Mouse (Mus musculus): Measurements from ENCODE around the gene Baz1b. TPM values are rescaled to one million over a fixed set of nuclear protein-coding genes. Genes with fewer than 3 reads are reported as not detected.

Baz1b gene
- polyA plus RNA-seq, 1 experiment = 22.1 TPM

DNA sequence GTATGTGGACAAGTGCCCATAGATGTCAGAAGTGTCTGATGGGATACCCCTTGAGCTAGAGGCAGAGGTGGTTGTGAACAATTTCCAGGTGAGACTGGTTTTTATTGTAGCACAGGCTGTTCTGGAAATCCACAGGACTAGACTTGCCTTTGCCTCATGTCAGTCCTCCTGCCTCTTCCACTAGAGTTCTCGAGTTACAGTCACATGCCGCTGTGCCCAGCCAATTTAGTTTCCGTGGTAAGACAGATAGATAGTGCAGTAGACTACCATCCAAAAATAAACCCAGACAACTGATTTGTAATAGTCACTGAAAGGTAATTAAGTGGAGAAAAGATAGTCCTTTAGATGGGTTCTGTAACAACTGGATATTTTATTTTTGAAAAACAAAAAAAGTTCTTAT lies 15.7 kb downstream of the Baz1b start:
- Histone ChIP-seq H3K4me3 (no peak overlapping the region), H3K4me2 (ENCODE audit: low read depth) (no peak overlapping the region), H3K79me2 (ENCODE audit: control insufficient read depth, insufficient read depth) (peaks cover 61% of the 10 kb centered on the region), H3ac (ENCODE audit: control insufficient read depth, insufficient read length) (no peak overlapping the region), H3K36me3 (ENCODE audit: control insufficient read depth, insufficient read depth) (peaks cover 66% of the 10 kb centered on the region), H3K27me3 (ENCODE audit: control insufficient read depth, insufficient read depth, insufficient read length) (no peaks in the 10 kb centered on the region)
- TF ChIP-seq POLR2A (IDR thresholded peaks at IDR 0.05; ENCODE audit: insufficient read length, low read depth) = no peak
- TF ChIP-seq USF1 (IDR thresholded peaks at IDR 0.05; ENCODE audit: low read depth) = peak; percentile 86
- TF ChIP-seq POLR2AphosphoS2 (IDR thresholded peaks at IDR 0.05; ENCODE audit: insufficient read length, low read depth) = no peak
- no peak for TF ChIP-seq TCF3 (IDR thresholded peaks at IDR 0.05; ENCODE audit: insufficient read length, low read depth)
- no peak for TF ChIP-seq CEBPB (IDR thresholded peaks at IDR 0.05; ENCODE audit: insufficient read depth, poor library complexity, severe bottlenecking)

DNA sequence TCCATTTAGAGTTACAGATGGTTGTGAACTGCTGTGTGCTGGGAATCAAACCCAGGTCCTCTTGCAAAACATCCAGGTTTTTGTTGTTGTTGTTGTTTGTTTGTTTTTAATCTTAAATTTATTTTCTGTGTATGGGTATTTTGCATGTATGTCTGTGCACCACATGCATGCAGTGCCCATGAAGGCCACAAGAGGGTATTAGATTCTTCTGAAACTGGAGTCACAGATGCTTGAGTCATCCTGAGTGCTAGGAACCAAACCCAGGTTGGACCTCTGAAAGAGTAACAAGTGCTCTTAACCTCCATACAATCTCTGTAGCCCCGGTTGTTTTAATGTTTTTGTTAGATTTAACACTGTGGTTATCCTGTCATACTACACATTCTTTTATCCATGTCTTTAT lies 21.1 kb downstream of the Baz1b start:
- no peak overlapping the region for H3K4me2 ChIP-seq (ENCODE audit: low read depth)
- no peak overlapping the region for H3ac ChIP-seq (ENCODE audit: control insufficient read depth, insufficient read length)
- peaks cover 19% of the 10 kb centered on the region for H3K79me2 ChIP-seq (ENCODE audit: control insufficient read depth, insufficient read depth)
- H3K27me3 ChIP-seq (ENCODE audit: control insufficient read depth, insufficient read depth, insufficient read length) = no peaks in the 10 kb centered on the region
- H3K36me3 ChIP-seq (ENCODE audit: control insufficient read depth, insufficient read depth) = peaks cover 71% of the 10 kb centered on the region
- H3K4me3 ChIP-seq = no peak overlapping the region
- no peak for TF ChIP-seq TCF3 (IDR thresholded peaks at IDR 0.05; ENCODE audit: insufficient read length, low read depth)
- TF ChIP-seq E2F4 (IDR thresholded peaks at IDR 0.05; ENCODE audit: insufficient read depth) = no peak
- TF ChIP-seq TCF12 (IDR thresholded peaks at IDR 0.05; ENCODE audit: insufficient read depth, poor library complexity, severe bottlenecking) = no peak
- TF ChIP-seq CEBPB (IDR thresholded peaks at IDR 0.05; ENCODE audit: insufficient read depth, poor library complexity, severe bottlenecking) = no peak

DNA sequence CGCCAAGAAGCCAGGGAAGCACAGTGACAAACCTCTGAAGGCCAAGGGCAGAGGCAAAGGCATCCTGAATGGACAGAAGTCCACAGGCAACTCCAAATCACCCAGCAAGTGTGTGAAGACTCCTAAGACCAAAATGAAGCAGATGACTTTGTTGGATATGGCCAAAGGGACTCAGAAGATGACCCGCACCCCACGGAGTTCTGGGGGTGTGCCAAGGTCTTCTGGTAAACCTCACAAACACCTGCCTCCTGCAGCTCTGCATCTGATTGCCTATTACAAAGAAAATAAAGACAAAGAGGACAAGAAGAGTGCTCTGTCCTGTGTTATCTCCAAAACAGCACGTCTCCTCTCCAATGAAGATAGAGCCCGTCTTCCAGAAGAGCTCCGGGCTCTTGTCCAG lies 29.8 kb downstream of the Baz1b start:
- no peak for TF ChIP-seq USF1 (IDR thresholded peaks at IDR 0.05; ENCODE audit: low read depth)
- no peak for TF ChIP-seq E2F4 (IDR thresholded peaks at IDR 0.05; ENCODE audit: insufficient read depth)
- TF ChIP-seq CEBPB (IDR thresholded peaks at IDR 0.05; ENCODE audit: insufficient read depth, poor library complexity, severe bottlenecking) = no peak
- TF ChIP-seq SRF (IDR thresholded peaks at IDR 0.05; ENCODE audit: control insufficient read depth, insufficient read length, low read depth) = no peak
- Histone ChIP-seq H3ac (ENCODE audit: control insufficient read depth, insufficient read length) (no peak overlapping the region), H3K4me3 (no peak overlapping the region), H3K4me2 (ENCODE audit: low read depth) (no peak overlapping the region), H3K79me2 (ENCODE audit: control insufficient read depth, insufficient read depth) (no peaks in the 10 kb centered on the region), H3K27me3 (ENCODE audit: control insufficient read depth, insufficient read depth, insufficient read length) (no peaks in the 10 kb centered on the region), H3K36me3 (ENCODE audit: control insufficient read depth, insufficient read depth) (peaks cover 57% of the 10 kb centered on the region)

- Histone ChIP-seq H3K27me3 (ENCODE audit: control insufficient read depth, insufficient read depth, insufficient read length) (no peaks in the 10 kb centered on the region), H3K36me3 (ENCODE audit: control insufficient read depth, insufficient read depth) (peaks cover 73% of the 10 kb centered on the region), H3K4me2 (ENCODE audit: low read depth) (no peak overlapping the region), H3K79me2 (ENCODE audit: control insufficient read depth, insufficient read depth) (no peaks in the 10 kb centered on the region), H3ac (ENCODE audit: control insufficient read depth, insufficient read length) (no peak overlapping the region), H3K4me3 (no peak overlapping the region)
- no peak for TF ChIP-seq POLR2A (IDR thresholded peaks at IDR 0.05; ENCODE audit: insufficient read length, low read depth)
- no peak for TF ChIP-seq MAX (IDR thresholded peaks at IDR 0.05; ENCODE audit: low read depth)
- TF ChIP-seq MYOG (IDR thresholded peaks at IDR 0.05; ENCODE audit: control insufficient read depth in 1 of 3, insufficient read depth in 1 of 3, insufficient read length in 2 of 3, low read depth in 2 of 3) = no peak
- TF ChIP-seq POLR2AphosphoS2 (IDR thresholded peaks at IDR 0.05; ENCODE audit: insufficient read length, low read depth) = no peak
- no peak for TF ChIP-seq E2F4 (IDR thresholded peaks at IDR 0.05; ENCODE audit: insufficient read depth)
- no peak for TF ChIP-seq TCF12 (IDR thresholded peaks at IDR 0.05; ENCODE audit: insufficient read depth, poor library complexity, severe bottlenecking)
- no peak for TF ChIP-seq TCF3 (IDR thresholded peaks at IDR 0.05; ENCODE audit: insufficient read length, low read depth)
- TF ChIP-seq REST (IDR thresholded peaks at IDR 0.05; ENCODE audit: insufficient read depth, insufficient read length) = no peak
- TF ChIP-seq SRF (IDR thresholded peaks at IDR 0.05; ENCODE audit: control insufficient read depth, insufficient read length, low read depth) = no peak
- no peak for TF ChIP-seq CEBPB (IDR thresholded peaks at IDR 0.05; ENCODE audit: insufficient read depth, poor library complexity, severe bottlenecking)
- TF ChIP-seq USF1 (IDR thresholded peaks at IDR 0.05; ENCODE audit: low read depth) = no peak
- no peak for TF ChIP-seq MYOD1 (IDR thresholded peaks at IDR 0.05; ENCODE audit: control insufficient read depth in 1 of 3, insufficient read length in 2 of 3, low read depth in 2 of 3)
Measured at GRCm38 (mm10) chr5:135220941-135221340, 33.9 kb downstream of the Baz1b start.

- Histone ChIP-seq H3K79me2 (ENCODE audit: control insufficient read depth, insufficient read depth) (no peaks in the 10 kb centered on the region), H3ac (ENCODE audit: control insufficient read depth, insufficient read length) (no peak overlapping the region), H3K4me2 (ENCODE audit: low read depth) (no peak overlapping the region), H3K27me3 (ENCODE audit: control insufficient read depth, insufficient read depth, insufficient read length) (no peaks in the 10 kb centered on the region), H3K36me3 (ENCODE audit: control insufficient read depth, insufficient read depth) (peaks cover 73% of the 10 kb centered on the region), H3K4me3 (no peak overlapping the region)
- TF ChIP-seq CEBPB (IDR thresholded peaks at IDR 0.05; ENCODE audit: insufficient read depth, poor library complexity, severe bottlenecking) (no peak), MAX (IDR thresholded peaks at IDR 0.05; ENCODE audit: low read depth) (no peak), USF1 (IDR thresholded peaks at IDR 0.05; ENCODE audit: low read depth) (no peak), TCF12 (IDR thresholded peaks at IDR 0.05; ENCODE audit: insufficient read depth, poor library complexity, severe bottlenecking) (no peak), E2F4 (IDR thresholded peaks at IDR 0.05; ENCODE audit: insufficient read depth) (no peak), POLR2AphosphoS2 (IDR thresholded peaks at IDR 0.05; ENCODE audit: insufficient read length, low read depth) (no peak), MYOG (IDR thresholded peaks at IDR 0.05; ENCODE audit: control insufficient read depth in 1 of 3, insufficient read depth in 1 of 3, insufficient read length in 2 of 3, low read depth in 2 of 3) (no peak), SRF (IDR thresholded peaks at IDR 0.05; ENCODE audit: control insufficient read depth, insufficient read length, low read depth) (no peak)
Measured at GRCm38 (mm10) chr5:135222066-135222465, 35.0 kb downstream of the Baz1b start.

All from myocyte (in vitro differentiated cells).